Mouse (Mus musculus) kidney, adult 2 months (tissue): ENCODE results near the gene Fbxo8. TPM values are rescaled to one million over a fixed set of nuclear protein-coding genes. Genes with fewer than 3 reads are reported as not detected.

Experiments
- DNase-seq: peaks from one replicate; pipeline ENCODE4 v3.0.0; 2021
- H3K27ac ChIP-seq: fragments of 200-500 bp; 2 replicates; pipeline ENCODE4 v1.5.1; 2012; ENCODE audit warnings: low read depth, low read length, control low read depth, inconsistent platforms; ENCODE audit not compliant: insufficient read depth
- H3K27me3 ChIP-seq: fragments of 200-500 bp; replicated peaks from 2 replicates; pipeline ENCODE4 v1.6.1; 2012; ENCODE audit warnings: mild to moderate bottlenecking, moderate library complexity, low read length, inconsistent platforms; ENCODE audit not compliant: control insufficient read depth, insufficient read depth
- H3K36me3 ChIP-seq: fragments of 200-500 bp; 2 replicates; pipeline ENCODE4 v1.6.1; 2012; ENCODE audit warnings: mild to moderate bottlenecking, moderate library complexity, low read length, inconsistent platforms; ENCODE audit not compliant: control insufficient read depth, insufficient read depth
- H3K4me1 ChIP-seq: fragments of 200-500 bp; 2 replicates; pipeline ENCODE4 v1.6.1; 2011; ENCODE audit warnings: low read length; ENCODE audit not compliant: control insufficient read depth, insufficient read depth
- H3K4me3 ChIP-seq: fragments of 200-500 bp; 2 replicates; pipeline ENCODE4 v1.5.1; 2011; ENCODE audit warnings: mild to moderate bottlenecking, low read depth, low read length, control low read depth; ENCODE audit not compliant: insufficient read depth
- CTCF ChIP-seq: fragments of 200-500 bp; conservative IDR thresholded peaks from 2 replicates; pipeline ENCODE4 v1.5.1; 2011; ENCODE audit warnings: low read depth, mild to moderate bottlenecking, control low read depth, low read length, moderate library complexity, mixed read lengths; ENCODE audit not compliant: insufficient read depth, insufficient read length
- POLR2A ChIP-seq: fragments of 200-500 bp; IDR thresholded peaks from one replicate; pipeline ENCODE4 v1.6.1; 2011; ENCODE audit warnings: low read depth, low read length, control low read depth
- WGBS: fragments of 180-500 bp; shearing (Covaris S2); methylation state at CpG from one replicate; pipeline ENCODE4 v1.1.7; 2018; 5-methylcytosine and 5-hydroxymethylcytosine counted together
- polyA plus RNA-seq: library from polyadenylated mRNA; depleted of rRNA; stranded (reverse); fragments of >200 nt; gene quantifications from 2 replicates; pipeline ENCODE4 v1.2.3, GENCODE M21; 2012; rRNA removed

Gene Fbxo8
- 33.7 and 37.4 TPM in 2 replicates for polyA plus RNA-seq

- H3K4me3 ChIP-seq: peak within 1 kb of the TSS; percentile 84
Observed at GRCm38 (mm10) chr8:56550558-56551360, at the start of gene Fbxo8, which contains the start of gene Cep44. Gene Fbxo8 (plus strand): TSS chr8:56551090. Gene Cep44 (minus strand): TSS chr8:56551047.

GRCm38 (mm10) chr8:56501911-56502310 is 49.0 kb upstream of the Fbxo8 start:
- no peaks in the 10 kb centered on the region for H3K27me3 ChIP-seq
- TF ChIP-seq CTCF: no peak
- TF ChIP-seq POLR2A: no peak
- H3K4me1 ChIP-seq: no peaks in the 10 kb centered on the region
- H3K4me3 ChIP-seq: no peak overlapping the region
- no peak for DNase-seq
- H3K36me3 ChIP-seq: no peaks in the 10 kb centered on the region
- H3K27ac ChIP-seq: no peak overlapping the region

More at GRCm38 (mm10) chr8:56550558-56551360, at the start of gene Fbxo8, which contains the start of gene Cep44:
- peak within 1 kb of the TSS; percentile 91 for H3K27ac ChIP-seq
- TF ChIP-seq CTCF (no peak), POLR2A (peak; percentile 49)
- H3K27me3 ChIP-seq: no peaks in the 10 kb centered on the region
- peak; percentile 91 for DNase-seq
- H3K36me3 ChIP-seq: no peaks in the 10 kb centered on the region
- WGBS: under 1% methylated on average over 53 of the region's 53 CpGs
- H3K4me1 ChIP-seq: no peaks in the 10 kb centered on the region

GRCm38 (mm10) chr8:56508318-56508951 is 42.5 kb upstream of the Fbxo8 start:
- TF ChIP-seq POLR2A: no peak
- no peak for TF ChIP-seq CTCF
- WGBS: 66% methylated on average over 3 of the region's 3 CpGs
- no peak overlapping the region for H3K27ac ChIP-seq
- H3K36me3 ChIP-seq: no peaks in the 10 kb centered on the region
- H3K4me3 ChIP-seq: no peak overlapping the region
- DNase-seq: no peak
- no peaks in the 10 kb centered on the region for H3K27me3 ChIP-seq
- no peaks in the 10 kb centered on the region for H3K4me1 ChIP-seq

- TF ChIP-seq CTCF (no peak), POLR2A (no peak)
- 60% methylated on average over 4 of the region's 4 CpGs for WGBS
- Histone ChIP-seq H3K4me1 (no peaks in the 10 kb centered on the region), H3K27ac (no peak overlapping the region), H3K4me3 (no peak overlapping the region), H3K36me3 (no peaks in the 10 kb centered on the region), H3K27me3 (no peaks in the 10 kb centered on the region)
- DNase-seq: no peak
Observed at GRCm38 (mm10) chr8:56508952-56509479, 41.9 kb upstream of the Fbxo8 start.

DNA sequence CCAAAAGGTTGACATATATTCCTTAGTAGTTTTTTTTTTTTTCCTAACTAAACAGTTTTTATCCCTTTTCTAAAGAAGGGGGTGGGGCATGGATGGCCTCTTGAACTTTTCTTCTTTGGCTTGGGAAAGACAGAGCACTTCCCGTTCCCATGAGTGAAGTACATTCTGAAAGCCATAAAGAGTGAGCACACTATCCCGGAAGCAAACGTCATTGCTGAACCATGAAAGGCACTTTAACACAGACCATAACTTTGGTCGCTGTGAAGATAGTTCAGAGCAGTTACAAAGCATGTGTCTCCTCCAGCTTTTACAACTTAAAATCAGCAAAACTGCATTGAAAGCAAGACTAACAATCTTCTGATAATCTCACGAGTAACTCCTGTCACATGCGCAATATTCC is 32.0 kb upstream of the Fbxo8 start:
- Histone ChIP-seq H3K36me3 (no peaks in the 10 kb centered on the region), H3K27me3 (no peaks in the 10 kb centered on the region), H3K27ac (no peak overlapping the region), H3K4me3 (no peak overlapping the region), H3K4me1 (no peaks in the 10 kb centered on the region)
- 41% methylated on average over 6 of the region's 6 CpGs for WGBS
- DNase-seq: no peak
- TF ChIP-seq CTCF (no peak), POLR2A (no peak)

DNA sequence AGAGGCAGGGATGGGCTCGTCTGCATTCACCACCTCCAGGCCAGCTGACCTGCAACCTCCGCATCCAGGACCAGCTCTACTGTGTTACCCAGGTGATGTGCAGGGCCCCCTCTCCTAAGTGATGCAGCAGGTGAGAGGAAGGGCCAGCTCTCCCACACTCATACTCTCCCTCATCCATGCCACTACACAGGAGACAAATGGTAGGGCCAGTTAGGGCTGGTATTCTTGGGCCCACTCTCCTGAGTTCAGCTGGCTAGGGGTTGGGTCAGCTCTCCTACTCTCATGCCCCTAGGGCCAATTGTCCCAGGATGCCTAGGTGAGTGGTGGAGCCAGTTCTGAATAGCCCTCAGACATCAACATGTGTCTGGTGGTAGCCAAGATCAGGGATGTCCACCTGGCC is 30.6 kb upstream of the Fbxo8 start:
- Histone ChIP-seq H3K27ac (no peak overlapping the region), H3K4me1 (no peaks in the 10 kb centered on the region), H3K4me3 (no peak overlapping the region), H3K27me3 (no peaks in the 10 kb centered on the region), H3K36me3 (no peaks in the 10 kb centered on the region)
- WGBS: 84% methylated on average over 2 of the region's 2 CpGs
- TF ChIP-seq CTCF (no peak), POLR2A (no peak)
- no peak for DNase-seq

- Histone ChIP-seq H3K4me3 (no peak overlapping the region), H3K36me3 (no peaks in the 10 kb centered on the region), H3K4me1 (no peaks in the 10 kb centered on the region), H3K27me3 (no peaks in the 10 kb centered on the region), H3K27ac (no peak overlapping the region)
- DNase-seq: no peak
- 75% methylated on average over 4 of the region's 4 CpGs for WGBS
- TF ChIP-seq CTCF: no peak
- TF ChIP-seq POLR2A: no peak
Observed at GRCm38 (mm10) chr8:56521051-56521450, 29.8 kb upstream of the Fbxo8 start.
